Mouse (Mus musculus) left cerebral cortex, postnatal 36 days (tissue): ENCODE data around the gene Glp2r. TPM values are rescaled to one million over a fixed set of nuclear protein-coding genes. Genes with fewer than 3 reads are reported as not detected.

Source experiments
- total RNA-seq, 2 experiments: library from RNA; stranded (reverse); gene quantifications; 2 replicates each; pipeline ENCODE4 v1.2.3; 2021

Gene Glp2r
- total RNA-seq, 2 experiments from 2014 or later: 0.97 to 1.5 TPM

Other genes with a start within 250 kb of the Glp2r start
- 1 to 10 TPM; 1.1 to 2.5 TPM for gene Rcvrn, start 75.8 kb downstream of the Glp2r start, total RNA-seq
- gene Gsg1l2, start 3.5 kb upstream of the Glp2r start, total RNA-seq: not detected
- gene Dhrs7c, start 27.0 kb upstream of the Glp2r start, total RNA-seq: under 1 TPM in 1 of 2 experiments, not detected in 1; 0.36 TPM
- gene Usp43, start 151.0 kb upstream of the Glp2r start, total RNA-seq: 1 to 10 TPM; 3.6 to 6.0 TPM
- gene Cfap52, start 194.5 kb upstream of the Glp2r start, total RNA-seq: 10 to 100 TPM in 1 of 2 experiments, 1 to 10 TPM in 1; 6.5 to 12.8 TPM
- gene Stx8, start 195.0 kb upstream of the Glp2r start, total RNA-seq: 10 to 100 TPM; 36.7 to 42.5 TPM